Mouse (Mus musculus): ENCODE measurements around the gene Pigx. TPM values are rescaled to one million over a fixed set of nuclear protein-coding genes. Genes with fewer than 3 reads are reported as not detected.
"Not testable (repeated sequence)": the region's sequence is repeated elsewhere in the genome, so short reads cannot be mapped to it uniquely, and the experiment has no call there.

The Pigx gene
- polyA plus RNA-seq, 1 experiment from 2014 or later = 89.3 TPM

GRCm38 (mm10) chr16:32076406-32076805 is 23.1 kb downstream of the Pigx start:
- peaks cover 14% of the 10 kb centered on the region for H3K4me1 ChIP-seq
- no peak overlapping the region for H3K27ac ChIP-seq
- no peak overlapping the region for H3K4me3 ChIP-seq
- no peaks in the 10 kb centered on the region for H3K36me3 ChIP-seq
- no peak overlapping the region for H3K9ac ChIP-seq
- no peaks in the 10 kb centered on the region for H3K9me3 ChIP-seq
- 28% methylated on average over 3 of the region's 3 CpGs for WGBS
- no peak overlapping the region for H3K4me2 ChIP-seq
- no peaks in the 10 kb centered on the region for H3K27me3 ChIP-seq
- ATAC-seq (ENCODE audit: insufficient number of reproducible peaks, low FRiP score, low TSS enrichment, low read depth) = no peak

DNA sequence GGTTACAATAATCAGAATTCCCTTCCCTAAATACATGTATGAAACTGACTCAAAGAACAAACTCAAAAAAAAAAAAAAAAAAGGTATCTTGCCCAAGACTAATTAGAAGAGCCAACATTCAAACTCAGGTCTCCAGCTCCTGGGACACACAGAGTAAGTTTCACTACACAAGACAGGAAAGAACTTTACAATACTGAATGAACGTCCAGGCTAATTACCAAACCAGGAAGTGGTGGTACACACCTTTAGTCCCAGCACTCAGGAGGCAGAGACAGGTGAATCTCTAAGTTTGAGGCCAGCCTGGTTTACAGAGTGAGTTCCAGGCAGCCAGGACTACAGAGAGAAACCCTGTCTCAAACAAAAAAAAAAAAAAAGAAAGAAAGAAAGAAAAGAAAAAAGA is 23.8 kb downstream of the Pigx start:
- H3K4me3 ChIP-seq = no peak overlapping the region
- WGBS = 31% methylated on average over 1 of the region's 1 CpGs
- no peaks in the 10 kb centered on the region for H3K9me3 ChIP-seq
- H3K27me3 ChIP-seq = no peaks in the 10 kb centered on the region
- H3K27ac ChIP-seq = no peak overlapping the region
- no peak overlapping the region for H3K4me2 ChIP-seq
- H3K4me1 ChIP-seq = peaks cover 14% of the 10 kb centered on the region
- ATAC-seq (ENCODE audit: insufficient number of reproducible peaks, low FRiP score, low TSS enrichment, low read depth) = no peak
- no peak overlapping the region for H3K9ac ChIP-seq
- no peaks in the 10 kb centered on the region for H3K36me3 ChIP-seq

- H3K27ac ChIP-seq; ATAC-seq (ENCODE audit: insufficient number of reproducible peaks, low FRiP score, low TSS enrichment, low read depth); H3K4me1 ChIP-seq; H3K4me2 ChIP-seq; H3K9ac ChIP-seq; H3K9me3 ChIP-seq; H3K4me3 ChIP-seq; H3K36me3 ChIP-seq; H3K27me3 ChIP-seq: not testable (repeated sequence)
- 52% methylated on average over 4 of the region's 4 CpGs for WGBS
Observed at GRCm38 (mm10) chr16:32070070-32070469, 29.5 kb downstream of the Pigx start.

GRCm38 (mm10) chr16:32068389-32069300 is 30.9 kb downstream of the Pigx start:
- Histone ChIP-seq H3K9me3 (no peaks in the 10 kb centered on the region), H3K27me3 (no peaks in the 10 kb centered on the region), H3K4me1 (peaks cover 4% of the 10 kb centered on the region; the same call in 1 of the 2 replicates), H3K4me2 (no peak overlapping the region), H3K36me3 (no peaks in the 10 kb centered on the region), H3K27ac (no peak overlapping the region), H3K9ac (no peak overlapping the region), H3K4me3 (no peak overlapping the region)
- ATAC-seq (ENCODE audit: insufficient number of reproducible peaks, low FRiP score, low TSS enrichment, low read depth) = no peak
- 76% methylated on average over 12 of the region's 12 CpGs for WGBS

DNA sequence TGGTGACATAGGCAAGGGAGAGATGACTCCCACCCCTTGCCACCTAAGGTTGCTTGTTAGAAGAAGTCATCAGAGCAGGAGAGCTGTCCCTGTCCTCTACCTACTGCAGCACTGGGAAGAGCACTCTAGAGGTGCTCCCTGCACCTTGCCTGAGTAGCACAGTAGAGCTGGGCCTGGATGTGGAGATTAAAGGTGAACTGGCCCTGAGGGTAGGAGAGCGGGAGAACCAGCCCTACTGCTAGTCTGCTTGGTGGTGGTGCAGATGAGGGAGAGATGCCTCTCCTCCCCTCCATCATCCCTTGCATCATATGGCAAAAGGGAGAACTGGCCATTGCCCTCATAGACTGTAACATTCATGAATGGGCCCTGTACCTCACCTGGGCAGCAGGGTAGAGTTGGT is 32.6 kb downstream of the Pigx start:
- Histone ChIP-seq H3K4me3 (no peak overlapping the region), H3K27me3 (no peaks in the 10 kb centered on the region), H3K4me2 (no peak overlapping the region), H3K9me3 (no peaks in the 10 kb centered on the region), H3K36me3 (no peaks in the 10 kb centered on the region), H3K9ac (no peak overlapping the region), H3K27ac (no peak overlapping the region), H3K4me1 (peaks cover 4% of the 10 kb centered on the region; the same call in 1 of the 2 replicates)
- WGBS = 85% methylated on average over 1 of the region's 1 CpGs
- no peak for ATAC-seq (ENCODE audit: insufficient number of reproducible peaks, low FRiP score, low TSS enrichment, low read depth)

GRCm38 (mm10) chr16:32063900-32064299 is 35.6 kb downstream of the Pigx start:
- ATAC-seq (ENCODE audit: insufficient number of reproducible peaks, low FRiP score, low TSS enrichment, low read depth) = no peak
- 78% methylated on average over 7 of the region's 7 CpGs for WGBS
- Histone ChIP-seq H3K4me1 (peaks cover 4% of the 10 kb centered on the region; the same call in 1 of the 2 replicates), H3K27me3 (no peaks in the 10 kb centered on the region), H3K4me2 (no peak overlapping the region), H3K9me3 (no peaks in the 10 kb centered on the region), H3K27ac (no peak overlapping the region), H3K9ac (no peak overlapping the region), H3K4me3 (no peak overlapping the region), H3K36me3 (no peaks in the 10 kb centered on the region)

- Histone ChIP-seq H3K9ac (no peak overlapping the region), H3K4me3 (no peak overlapping the region), H3K4me1 (peaks cover 4% of the 10 kb centered on the region; the same call in 1 of the 2 replicates), H3K27me3 (no peaks in the 10 kb centered on the region), H3K9me3 (no peaks in the 10 kb centered on the region), H3K4me2 (no peak overlapping the region), H3K27ac (no peak overlapping the region), H3K36me3 (no peaks in the 10 kb centered on the region)
- no peak for ATAC-seq (ENCODE audit: insufficient number of reproducible peaks, low FRiP score, low TSS enrichment, low read depth)
- 85% methylated on average over 2 of the region's 2 CpGs for WGBS
Observed at GRCm38 (mm10) chr16:32062226-32062625, 37.3 kb downstream of the Pigx start.

DNA sequence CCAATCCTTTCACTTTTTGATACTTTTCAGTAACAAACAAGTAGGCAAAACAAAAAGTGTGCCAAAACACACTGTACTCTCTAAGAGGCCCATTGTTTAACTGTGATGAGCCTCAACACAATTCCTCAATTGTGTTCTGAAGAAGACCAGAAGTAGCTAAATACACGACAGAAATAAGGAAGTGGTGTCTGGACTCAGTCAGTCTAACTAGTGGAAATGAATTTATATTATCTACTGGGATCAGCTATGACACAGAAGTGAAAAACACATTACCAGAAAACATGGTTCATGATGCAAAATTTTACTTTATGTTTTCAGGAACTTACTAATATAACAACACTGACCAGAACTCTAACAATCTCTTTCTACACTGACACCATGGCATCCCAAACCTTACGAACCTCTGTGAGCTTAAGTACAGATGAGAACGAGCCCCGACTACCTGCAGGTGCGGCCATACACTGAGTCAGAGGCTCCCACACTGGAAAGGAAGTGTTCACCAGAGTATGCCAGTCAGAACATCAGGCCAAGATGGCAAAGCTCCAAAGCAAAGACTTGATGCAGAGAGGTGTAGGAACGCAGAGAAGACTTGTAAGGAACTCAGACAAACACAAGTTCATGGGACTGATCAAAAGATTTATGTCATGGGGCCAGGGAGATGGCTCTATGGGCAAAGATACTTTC is 39.6 kb downstream of the Pigx start:
- Histone ChIP-seq H3K9me3 (no peaks in the 10 kb centered on the region), H3K27me3 (no peaks in the 10 kb centered on the region), H3K4me3 (no peak overlapping the region), H3K36me3 (no peaks in the 10 kb centered on the region; the same call in 1 of the 2 replicates), H3K9ac (no peak overlapping the region), H3K4me2 (no peak overlapping the region), H3K27ac (no peak overlapping the region), H3K4me1 (no peaks in the 10 kb centered on the region)
- no peak for ATAC-seq (ENCODE audit: insufficient number of reproducible peaks, low FRiP score, low TSS enrichment, low read depth)
- WGBS = 70% methylated on average over 6 of the region's 6 CpGs

GRCm38 (mm10) chr16:32058817-32059216 is 40.7 kb downstream of the Pigx start:
- Histone ChIP-seq H3K4me1 (no peaks in the 10 kb centered on the region), H3K4me2 (no peak overlapping the region), H3K9me3 (no peaks in the 10 kb centered on the region), H3K4me3 (no peak overlapping the region), H3K36me3 (no peaks in the 10 kb centered on the region; the same call in 1 of the 2 replicates), H3K27me3 (no peaks in the 10 kb centered on the region), H3K27ac (no peak overlapping the region), H3K9ac (no peak overlapping the region)
- no peak for ATAC-seq (ENCODE audit: insufficient number of reproducible peaks, low FRiP score, low TSS enrichment, low read depth)
- WGBS = 82% methylated on average over 5 of the region's 5 CpGs

- Histone ChIP-seq H3K27ac (no peak overlapping the region), H3K36me3 (peaks cover 58% of the 10 kb centered on the region), H3K4me2 (no peak overlapping the region), H3K4me1 (no peaks in the 10 kb centered on the region), H3K9me3 (no peaks in the 10 kb centered on the region), H3K9ac (no peak overlapping the region), H3K4me3 (no peak overlapping the region), H3K27me3 (no peaks in the 10 kb centered on the region)
- no peak for ATAC-seq (ENCODE audit: insufficient number of reproducible peaks, low FRiP score, low TSS enrichment, low read depth)
- WGBS = 89% methylated on average over 4 of the region's 4 CpGs
Observed at GRCm38 (mm10) chr16:32042367-32042766, 57.2 kb downstream of the Pigx start.

Data from limb, embryonic 15.5 days (tissue).